Mouse (Mus musculus) liver, adult 2 months (tissue): ENCODE results near the gene Neu1. TPM values are rescaled to one million over a fixed set of nuclear protein-coding genes. Genes with fewer than 3 reads are reported as not detected.
A peak's percentile ranks its signal among the peaks of the same experiment; 100 is the strongest.

Experiments
- DNase-seq: peaks from one replicate; pipeline ENCODE4 v3.0.0-alpha.2; 2011; ENCODE audit warnings: low read depth, low spot score; ENCODE audit errors: extremely low read depth
- H3K27ac ChIP-seq: fragments of 200-500 bp; replicated peaks from 2 replicates; pipeline ENCODE4 v1.5.1; 2012; ENCODE audit warnings: low read depth, mild to moderate bottlenecking, control low read depth, inconsistent platforms, low read length; ENCODE audit not compliant: insufficient read depth
- H3K27me3 ChIP-seq: fragments of 200-500 bp; 2 replicates; pipeline ENCODE4 v1.6.1; 2012; ENCODE audit warnings: mild to moderate bottlenecking, moderate library complexity, low read length, inconsistent platforms; ENCODE audit not compliant: control insufficient read depth, insufficient read depth
- H3K36me3 ChIP-seq: fragments of 200-500 bp; 2 replicates; pipeline ENCODE4 v1.6.1; 2012; ENCODE audit warnings: low read length, inconsistent platforms; ENCODE audit not compliant: control insufficient read depth, insufficient read depth
- H3K4me1 ChIP-seq: fragments of 200-500 bp; 2 replicates; pipeline ENCODE4 v1.6.1; 2011; ENCODE audit warnings: low read length; ENCODE audit not compliant: control insufficient read depth, insufficient read depth
- H3K4me3 ChIP-seq: fragments of 200-500 bp; 2 replicates; pipeline ENCODE4 v1.5.1; 2011; ENCODE audit warnings: low read depth, mild to moderate bottlenecking, control low read depth, low read length, moderate library complexity; ENCODE audit not compliant: insufficient read depth
- H3K79me2 ChIP-seq: fragments of 200-500 bp; 2 replicates; pipeline ENCODE4 v1.6.1; 2012; ENCODE audit warnings: inconsistent platforms, mild to moderate bottlenecking, low read length, moderate library complexity; ENCODE audit not compliant: control insufficient read depth, insufficient read depth
- H3K9ac ChIP-seq: fragments of 200-500 bp; 2 replicates; pipeline ENCODE4 v1.6.1; 2012; ENCODE audit warnings: low read depth, mild to moderate bottlenecking, control low read depth, inconsistent platforms, low read length
- CTCF ChIP-seq: fragments of 200-500 bp; IDR thresholded peaks from 2 replicates; pipeline ENCODE4 v1.5.1; 2011; ENCODE audit warnings: low read depth, low read length, control low read depth
- POLR2A ChIP-seq: fragments of 200-500 bp; IDR thresholded peaks from 2 replicates; pipeline ENCODE4 v1.6.1; 2011; ENCODE audit warnings: low read length, control low read depth; ENCODE audit not compliant: insufficient read depth; ENCODE audit errors: extremely low read depth
- WGBS: fragments of 180-500 bp; shearing (Covaris S2); methylation state at CpG from one replicate; pipeline ENCODE4 v1.1.7; 2018; 5-methylcytosine and 5-hydroxymethylcytosine counted together
- polyA plus RNA-seq: library from polyadenylated mRNA; depleted of rRNA; stranded (reverse); fragments of >200 nt; gene quantifications from 2 replicates; pipeline ENCODE4 v1.2.3, GENCODE M21; 2012
- total RNA-seq: library from RNA; depleted of rRNA; stranded (reverse); fragments of >200 nt; gene quantifications from 2 replicates; pipeline ENCODE4 v1.2.3, GENCODE M21; 2014

Gene Neu1
- total and polyA plus RNA-seq, 2 experiments: 27.6 to 62.5 TPM

DNA sequence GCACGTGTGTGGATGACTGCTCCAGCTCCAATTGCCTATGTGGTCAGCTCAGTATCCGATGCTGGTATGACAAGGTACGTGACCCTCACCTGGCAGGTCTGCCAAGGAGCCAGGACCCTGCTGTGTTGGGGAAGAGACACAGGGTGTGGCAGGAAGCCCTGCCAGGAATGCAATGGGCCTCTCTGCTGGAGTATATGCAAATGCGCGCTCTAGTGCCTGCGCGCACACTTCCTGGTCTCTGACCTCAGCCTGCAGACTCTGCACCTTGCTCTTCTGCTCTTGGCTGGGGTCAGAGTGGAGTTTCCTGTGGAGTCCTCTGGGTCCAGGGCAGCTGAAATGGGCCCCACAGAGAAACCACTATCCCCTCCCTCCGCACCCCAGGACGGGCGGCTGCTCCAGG lies 20.1 kb upstream of the Neu1 start:
- no peak overlapping the region for H3K9ac ChIP-seq
- H3K4me1 ChIP-seq: no peaks in the 10 kb centered on the region
- no peak overlapping the region for H3K27ac ChIP-seq
- H3K36me3 ChIP-seq: peaks cover 24% of the 10 kb centered on the region; the same call in 1 of the 2 replicates
- 65% methylated on average over 10 of the region's 10 CpGs for WGBS
- no peak overlapping the region for H3K4me3 ChIP-seq
- no peak for TF ChIP-seq CTCF
- TF ChIP-seq POLR2A: no peak
- H3K27me3 ChIP-seq: no peaks in the 10 kb centered on the region
- peak; percentile 52 for DNase-seq
- H3K79me2 ChIP-seq: no peaks in the 10 kb centered on the region

GRCm38 (mm10) chr17:34911945-34912351 lies 19.1 kb upstream of the Neu1 start:
- TF ChIP-seq POLR2A (no peak), CTCF (peak; percentile 97)
- H3K79me2 ChIP-seq: no peaks in the 10 kb centered on the region
- WGBS: 33% methylated on average over 5 of the region's 5 CpGs
- H3K4me3 ChIP-seq: no peak overlapping the region
- DNase-seq: peak; percentile 50
- no peak overlapping the region for H3K27ac ChIP-seq
- no peak overlapping the region for H3K9ac ChIP-seq
- no peaks in the 10 kb centered on the region for H3K4me1 ChIP-seq
- H3K27me3 ChIP-seq: no peaks in the 10 kb centered on the region
- peaks cover 19% of the 10 kb centered on the region; the same call in 1 of the 2 replicates for H3K36me3 ChIP-seq

DNA sequence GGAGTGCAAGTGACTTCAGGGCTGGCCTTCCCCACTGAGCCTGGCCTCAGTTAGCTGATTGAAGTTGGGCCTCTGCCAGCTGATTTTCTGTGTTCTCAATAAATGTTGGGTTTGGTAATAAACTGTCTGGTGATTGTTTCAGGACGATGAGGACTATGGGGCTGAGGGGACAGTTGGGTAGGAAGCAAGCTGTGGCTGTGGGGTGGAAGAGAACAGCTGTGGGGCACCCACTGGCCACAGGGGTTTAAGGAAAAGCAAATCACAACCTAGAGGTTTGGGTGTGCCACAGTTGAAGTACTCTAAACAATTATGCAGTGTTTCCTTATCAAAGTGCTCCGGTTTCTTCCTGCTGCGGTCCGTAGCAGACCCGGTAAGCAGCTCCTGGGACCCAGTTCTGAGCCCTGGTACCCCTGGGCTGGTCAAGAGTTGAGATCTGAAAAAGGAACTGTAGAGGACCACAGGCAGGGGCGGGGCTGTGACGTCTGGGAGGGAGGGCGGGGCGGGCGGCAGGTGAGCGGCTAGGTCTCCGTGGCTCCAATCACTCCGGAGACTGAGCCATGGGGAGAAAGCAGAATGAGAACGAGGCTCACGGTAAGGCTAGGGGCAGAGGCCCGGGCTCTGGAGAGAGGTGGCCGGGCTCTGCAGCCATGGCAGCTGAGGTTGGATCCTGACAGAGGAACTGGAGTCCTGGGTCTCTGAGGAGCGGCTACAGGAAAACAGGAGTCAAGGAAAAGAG lies 17.0 kb upstream of the Neu1 start, which contains the start of gene Slc44a4:
Slc44a4 (plus strand) TSS at position 537 of the 736 bp plus-strand sequence.
- Histone ChIP-seq H3K36me3 (peaks cover 9% of the 10 kb centered on the region; the same call in 1 of the 2 replicates), H3K4me1 (no peaks in the 10 kb centered on the region), H3K79me2 (no peaks in the 10 kb centered on the region), H3K4me3 (no peak within 1 kb of the TSS), H3K27me3 (no peaks in the 10 kb centered on the region), H3K9ac (no peak within 1 kb of the TSS), H3K27ac (no peak within 1 kb of the TSS)
- DNase-seq: no peak
- TF ChIP-seq CTCF (no peak), POLR2A (no peak)
- WGBS: 56% methylated on average over 18 of the region's 18 CpGs

GRCm38 (mm10) chr17:34915410-34915831 lies 15.6 kb upstream of the Neu1 start:
- Histone ChIP-seq H3K36me3 (peaks cover 6% of the 10 kb centered on the region; the same call in 1 of the 2 replicates), H3K4me3 (no peak overlapping the region), H3K27ac (no peak overlapping the region), H3K79me2 (no peaks in the 10 kb centered on the region), H3K27me3 (no peaks in the 10 kb centered on the region), H3K9ac (no peak overlapping the region), H3K4me1 (no peaks in the 10 kb centered on the region)
- 16% methylated on average over 11 of the region's 11 CpGs for WGBS
- DNase-seq: no peak
- TF ChIP-seq POLR2A (no peak), CTCF (peak; percentile 67)

DNA sequence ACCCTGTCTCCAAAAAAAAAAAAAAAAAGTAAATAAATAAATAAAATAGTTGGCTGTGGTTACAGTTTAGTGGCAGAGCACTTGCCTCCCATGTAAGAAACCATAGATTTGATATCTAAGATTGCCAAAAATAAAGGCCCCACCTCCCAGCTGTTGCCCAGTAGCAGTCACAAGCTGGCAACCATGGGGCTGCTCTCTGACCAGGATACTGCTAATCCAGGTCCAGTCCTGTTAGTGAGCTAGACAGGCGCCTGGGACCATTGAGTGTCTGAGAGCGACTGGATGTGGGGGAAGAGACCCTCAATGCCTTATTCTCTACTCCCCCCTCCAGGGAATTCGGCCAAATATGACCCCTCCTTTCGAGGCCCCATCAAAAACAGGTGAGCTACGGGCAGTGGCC lies 14.7 kb upstream of the Neu1 start:
- Histone ChIP-seq H3K27me3 (no peaks in the 10 kb centered on the region), H3K4me3 (no peak overlapping the region), H3K9ac (no peak overlapping the region), H3K4me1 (no peaks in the 10 kb centered on the region), H3K27ac (no peak overlapping the region), H3K36me3 (peaks cover 6% of the 10 kb centered on the region; the same call in 1 of the 2 replicates), H3K79me2 (no peaks in the 10 kb centered on the region)
- TF ChIP-seq POLR2A (no peak), CTCF (no peak)
- 92% methylated on average over 5 of the region's 5 CpGs for WGBS
- no peak for DNase-seq

DNA sequence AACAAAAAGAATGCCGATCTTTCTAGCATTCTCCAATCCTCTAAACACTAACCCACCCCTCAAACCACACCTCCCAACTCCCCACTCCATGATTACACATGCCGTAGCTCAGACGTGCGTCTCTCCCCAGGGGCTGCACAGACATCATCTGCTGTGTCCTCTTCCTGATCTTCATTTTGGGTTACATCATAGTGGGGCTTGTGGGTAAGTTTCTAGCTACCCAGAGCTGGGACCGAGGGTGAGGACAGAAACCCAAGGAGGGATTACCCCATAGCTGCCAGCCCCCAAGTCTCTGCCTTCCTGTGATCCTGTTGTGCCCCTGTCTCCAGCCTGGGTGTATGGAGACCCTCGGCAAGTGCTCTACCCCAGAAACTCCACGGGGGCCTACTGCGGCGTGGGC lies 13.9 kb upstream of the Neu1 start:
- H3K79me2 ChIP-seq: no peaks in the 10 kb centered on the region
- H3K4me1 ChIP-seq: no peaks in the 10 kb centered on the region
- WGBS: 81% methylated on average over 9 of the region's 9 CpGs
- H3K4me3 ChIP-seq: no peak overlapping the region
- TF ChIP-seq CTCF: no peak
- no peak for TF ChIP-seq POLR2A
- H3K27me3 ChIP-seq: no peaks in the 10 kb centered on the region
- DNase-seq: no peak
- H3K36me3 ChIP-seq: peaks cover 6% of the 10 kb centered on the region; the same call in 1 of the 2 replicates
- H3K27ac ChIP-seq: no peak overlapping the region
- no peak overlapping the region for H3K9ac ChIP-seq
